Mouse (Mus musculus) heart, adult 2 months (tissue): Measurements from ENCODE around the gene Zfp710.

Experiments
- CTCF ChIP-seq: fragments of 200-600 bp; IDR thresholded peaks from 2 replicates; pipeline ENCODE4 v1.8.1; 2022; ENCODE audit warnings: antibody characterized with exemption, mild to moderate bottlenecking, moderate library complexity
- EP300 ChIP-seq: fragments of 200-500 bp; IDR thresholded peaks from 2 replicates; pipeline ENCODE4 v1.6.1; 2011; ENCODE audit warnings: low read depth, low read length, control low read depth; ENCODE audit not compliant: insufficient read depth
- POLR2A ChIP-seq: fragments of 200-500 bp; IDR thresholded peaks from 2 replicates; pipeline ENCODE4 v1.6.1; 2011; ENCODE audit warnings: mild to moderate bottlenecking, low read depth, low read length, control low read depth; ENCODE audit not compliant: insufficient read depth

DNA sequence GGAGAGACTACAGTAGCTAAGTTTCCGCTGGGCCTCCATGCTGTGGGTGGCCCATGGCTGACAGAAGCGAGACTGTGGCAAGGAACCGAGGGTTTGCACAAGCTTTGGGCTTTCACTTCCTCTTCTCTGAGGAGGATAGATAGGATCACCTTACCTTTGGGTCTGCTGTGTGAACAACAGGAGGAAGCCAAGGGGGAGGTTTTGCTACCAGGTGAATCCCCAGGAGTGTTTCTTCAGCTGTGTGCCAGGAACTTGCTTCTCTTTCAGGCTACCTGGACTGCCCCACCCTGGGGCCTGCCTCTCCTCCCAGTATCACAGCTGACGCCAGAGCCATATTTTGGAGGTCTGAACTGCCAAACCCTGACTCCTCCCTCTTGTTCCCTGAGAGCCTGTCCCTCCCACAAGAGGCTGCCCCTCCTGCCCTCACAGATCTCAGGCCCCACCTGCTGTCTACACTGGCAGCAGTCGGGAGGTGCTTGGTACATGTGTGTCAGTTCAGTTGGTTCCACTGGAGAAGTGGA lies 50.4 kb downstream of the Zfp710 start:
- TF ChIP-seq POLR2A (peak; percentile 49; the same call in 1 of the 2 replicates), CTCF (peak; percentile 40), EP300 (0 out of 2 replicates have a peak, but pooled peaks have one; percentile 49)
